Mouse (Mus musculus): Measurements from ENCODE around the gene Tmed9. TPM values are rescaled to one million over a fixed set of nuclear protein-coding genes. Genes with fewer than 3 reads are reported as not detected.
A peak's percentile ranks its signal among the peaks of the same experiment; 100 is the strongest.
"Not testable (repeated sequence)": the region's sequence is repeated elsewhere in the genome, so short reads cannot be mapped to it uniquely, and the experiment has no call there.

Tmed9 gene
- total RNA-seq, 4 experiments from 2014 or later: 125 to 136 (median 132) TPM

GRCm38 (mm10) chr13:55606899-55607623 lies 33.5 kb downstream of the Tmed9 start:
- no peak for DNase-seq (ENCODE audit: low spot score in 2 of 2)

- DNase-seq (ENCODE audit: low spot score in 2 of 2): no peak
Observed at GRCm38 (mm10) chr13:55607624-55608006, 34.1 kb downstream of the Tmed9 start.

- no peak for DNase-seq (ENCODE audit: low spot score in 2 of 2)
Observed at GRCm38 (mm10) chr13:55611996-55612395, 38.5 kb downstream of the Tmed9 start.

DNA sequence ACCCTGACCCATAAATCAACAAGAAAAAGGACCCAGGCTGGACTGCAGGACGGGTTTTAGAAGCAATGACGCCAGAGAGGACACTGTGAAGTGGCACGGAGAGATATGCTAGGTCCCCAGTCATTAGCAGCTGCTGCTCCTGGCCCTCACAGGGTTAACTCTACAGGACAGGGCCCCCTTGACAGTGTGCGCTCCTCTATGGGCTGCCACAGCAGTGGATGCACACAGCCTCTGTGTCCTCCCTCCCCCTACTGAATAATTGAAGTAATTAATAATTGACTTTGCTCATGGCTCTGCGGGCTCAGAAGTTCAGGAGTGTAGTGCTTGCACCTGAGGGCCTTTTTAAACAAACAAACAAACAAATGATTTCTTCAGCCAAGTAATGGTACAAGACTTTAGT lies 39.9 kb downstream of the Tmed9 start:
- DNase-seq (ENCODE audit: low spot score in 2 of 2): no peak

DNA sequence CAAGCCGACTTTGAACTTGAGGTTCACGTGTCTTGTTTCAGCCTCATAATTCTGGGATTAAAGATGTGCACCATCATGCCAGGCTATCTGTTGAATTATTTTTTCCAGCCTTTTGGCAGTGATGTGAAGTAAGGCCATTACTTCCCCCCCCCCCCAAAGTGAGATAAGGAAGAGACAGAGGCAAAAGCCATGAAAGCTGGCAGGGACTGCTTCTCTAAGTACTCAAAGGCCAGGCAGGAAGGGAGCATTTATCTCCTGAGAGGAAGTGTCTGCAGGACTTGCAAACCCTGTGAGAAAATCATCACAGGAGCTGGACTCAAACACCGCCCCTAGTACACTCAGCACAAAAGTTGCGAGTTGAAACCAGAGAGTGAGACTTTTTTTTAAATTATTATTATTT lies 45.8 kb downstream of the Tmed9 start:
- no peak for DNase-seq (ENCODE audit: low spot score in 2 of 2)

GRCm38 (mm10) chr13:55620275-55620674 lies 46.7 kb downstream of the Tmed9 start:
- DNase-seq (ENCODE audit: low spot score in 2 of 2): no peak

- DNase-seq (ENCODE audit: low spot score in 2 of 2): not testable (repeated sequence)
Observed at GRCm38 (mm10) chr13:55622156-55622648, 48.7 kb downstream of the Tmed9 start.

DNA sequence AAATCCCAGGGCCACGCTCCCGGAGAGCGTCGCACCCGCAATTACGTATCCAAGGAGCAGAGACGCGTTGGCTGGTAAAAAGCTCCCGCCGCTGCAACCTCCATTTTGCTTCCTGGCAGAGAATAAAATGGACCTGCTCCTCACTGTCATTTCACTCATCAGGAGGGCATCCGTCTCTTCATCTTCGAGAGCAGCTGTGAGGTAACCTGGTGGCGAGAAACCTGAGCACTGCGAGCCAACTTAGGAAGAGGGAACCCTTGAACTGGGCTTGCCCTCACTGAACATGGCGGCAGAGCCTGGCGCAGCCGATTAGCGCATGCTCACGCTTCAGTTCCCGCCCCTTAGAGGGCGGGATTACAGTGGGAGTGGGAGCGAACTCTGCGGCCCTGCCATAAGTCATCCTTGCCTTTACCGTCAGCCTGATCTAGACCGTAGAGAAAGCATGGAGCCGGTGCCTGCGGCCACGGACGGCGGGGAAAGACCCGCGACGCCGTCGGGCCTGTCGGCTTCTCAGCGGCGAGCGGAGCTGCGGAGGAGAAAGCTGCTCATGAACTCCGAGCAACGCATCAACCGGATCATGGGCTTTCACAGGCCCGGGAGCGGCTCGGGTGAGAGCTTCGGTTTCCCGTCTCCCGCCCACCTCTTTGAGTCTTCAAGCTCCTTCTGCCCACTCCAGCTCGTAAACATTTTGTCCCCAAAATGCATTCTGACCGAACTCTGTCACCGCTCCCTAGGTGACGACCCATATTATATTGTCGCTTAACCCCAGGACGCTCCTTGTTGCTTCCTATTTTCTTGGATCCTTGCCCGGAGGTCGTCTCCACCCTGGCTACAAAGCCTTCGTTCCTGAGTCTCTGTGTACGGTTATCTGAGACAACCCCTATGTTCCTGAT lies 49.4 kb downstream of the Tmed9 start, which contains the start of gene Caml:
Caml (plus strand) TSS at position 357 of the 893 bp plus-strand sequence.
- peak; percentile 79 to 84 for DNase-seq (ENCODE audit: low spot score in 2 of 2)

- peak; percentile 76 to 82 for DNase-seq (ENCODE audit: low spot score in 2 of 2)
Observed at GRCm38 (mm10) chr13:55634639-55635127, 61.2 kb downstream of the Tmed9 start, which contains the start of gene Ddx46. Gene Ddx46 (plus strand): TSS chr13:55635027.

DNA sequence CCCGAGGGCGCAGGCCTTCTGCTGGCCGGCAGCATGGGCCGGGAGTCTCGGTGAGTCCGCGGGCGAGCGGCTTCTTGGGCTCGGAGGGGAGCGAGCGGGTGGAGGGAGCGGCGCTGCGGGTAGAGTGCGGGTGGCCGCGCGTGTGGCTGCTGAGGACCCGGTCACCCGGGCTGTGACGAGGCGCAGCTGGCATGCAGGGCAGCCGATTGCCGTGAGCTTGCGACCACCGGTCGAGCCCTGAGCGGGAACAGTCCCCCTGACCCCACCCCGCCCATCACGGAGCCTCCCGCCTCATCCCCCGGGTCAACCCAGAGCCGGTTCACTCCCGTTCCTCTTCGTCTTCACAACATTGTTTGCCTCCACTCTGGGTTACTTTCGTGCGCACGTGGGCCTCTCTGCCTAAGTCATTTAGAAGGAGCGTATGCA lies 61.6 kb downstream of the Tmed9 start:
- peak in 1 of 2 experiments; percentile 17 for DNase-seq (ENCODE audit: low spot score in 2 of 2)

DNA sequence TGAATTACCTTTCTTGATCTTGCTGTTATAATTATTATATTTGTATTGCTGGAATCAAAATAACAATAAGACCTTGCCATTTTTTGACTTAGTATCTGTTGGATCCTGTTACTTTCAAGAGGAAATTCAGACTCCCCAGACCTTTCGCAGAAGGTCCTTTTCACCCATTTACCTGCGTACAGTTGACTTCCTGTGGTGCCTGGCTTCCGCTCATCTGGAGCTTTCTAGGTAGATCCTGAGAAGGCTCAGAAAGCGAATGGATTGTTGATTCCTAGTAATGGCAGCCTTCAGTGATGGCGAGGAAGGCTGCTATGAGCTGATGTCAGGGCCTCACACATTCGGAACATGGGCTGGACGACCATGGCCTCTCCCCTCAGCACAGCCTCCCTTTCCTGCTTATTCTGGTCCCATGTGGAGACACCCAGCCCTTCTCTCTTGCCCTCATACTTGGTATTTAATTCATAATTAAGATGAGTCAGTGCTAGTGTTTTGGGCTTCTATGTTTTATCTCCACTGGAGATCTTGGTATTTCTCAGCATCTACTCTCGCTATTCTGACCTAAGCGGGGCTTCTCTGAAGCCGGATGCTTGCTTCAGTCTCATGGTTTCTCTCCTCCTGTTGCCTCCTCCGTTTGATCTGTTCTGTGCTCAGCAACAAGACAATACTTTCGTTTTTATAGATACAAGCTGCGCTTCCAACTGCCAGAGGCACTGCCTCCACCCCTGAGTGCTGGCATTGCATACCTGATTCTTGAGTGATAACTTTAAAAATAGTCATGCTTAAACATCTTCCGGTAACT lies 62.9 kb downstream of the Tmed9 start:
- DNase-seq (ENCODE audit: low spot score in 2 of 2): no peak

GRCm38 (mm10) chr13:55640480-55640879 lies 66.9 kb downstream of the Tmed9 start:
- DNase-seq (ENCODE audit: low spot score in 2 of 2): peak; percentile 27 to 76

DNA sequence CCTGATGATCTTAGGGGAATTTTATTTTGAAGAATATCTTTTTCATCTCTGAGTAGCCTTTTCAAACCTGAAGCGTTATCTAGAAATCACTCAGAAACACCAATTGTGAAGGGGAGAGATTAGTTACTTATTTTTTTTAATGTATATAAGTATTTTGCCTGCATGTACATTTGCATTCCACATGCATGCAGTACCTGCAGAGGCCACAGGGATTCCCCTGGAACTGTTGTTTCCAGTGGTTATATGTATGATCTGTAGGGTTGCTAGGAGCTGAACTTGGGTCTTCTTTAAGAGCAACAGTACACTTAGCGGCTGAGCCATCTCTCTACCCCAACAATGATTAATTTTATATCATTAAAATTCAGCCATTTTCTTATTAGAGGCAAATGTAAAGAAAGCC lies 71.0 kb downstream of the Tmed9 start:
- DNase-seq (ENCODE audit: low spot score in 2 of 2): no peak

Other genes starting within 250 kb of the Tmed9 start
- gene Mxd3, start 243.9 kb upstream of the Tmed9 start, total RNA-seq (2022): 1 to 10 TPM in 2 of 4 experiments, under 1 TPM in 2; 0.65 to 1.6 (median 0.97) TPM
- 10 to 100 TPM; 47.2 to 56.7 (median 49.1) TPM for gene Lman2, start 210.9 kb upstream of the Tmed9 start, total RNA-seq (2022)
- 10 to 100 TPM; 54.2 to 59.0 (median 55.0) TPM for gene Rgs14, start 204.0 kb upstream of the Tmed9 start, total RNA-seq (2022)
- under 1 TPM in 2 of 4 experiments, not detected in 2; 0.16 to 0.17 TPM for gene Slc34a1, start 175.5 kb upstream of the Tmed9 start, total RNA-seq (2022)
- gene Pfn3, start 158.5 kb upstream of the Tmed9 start, total RNA-seq (2022): not detected
- under 1 TPM; 0.39 to 0.98 (median 0.75) TPM for gene F12, start 146.9 kb upstream of the Tmed9 start, total RNA-seq (2022)
- 10 to 100 TPM; 60.0 to 65.3 (median 61.9) TPM for gene Grk6, start 128.7 kb upstream of the Tmed9 start, total RNA-seq (2022)
- 10 to 100 TPM; 50.8 to 62.7 (median 59.7) TPM for gene Prr7, start 109.5 kb upstream of the Tmed9 start, total RNA-seq (2022)
- 100 to 1,000 TPM; 216 to 253 (median 234) TPM for gene Dbn1, start 85.6 kb upstream of the Tmed9 start, total RNA-seq (2022)
- gene Pdlim7, start 60.1 kb upstream of the Tmed9 start, total RNA-seq (2022): 10 to 100 TPM; 78.3 to 93.8 (median 85.9) TPM
- gene Dok3, start 44.4 kb upstream of the Tmed9 start, total RNA-seq (2022): 1 to 10 TPM; 3.7 to 6.3 (median 5.2) TPM
- gene Ddx41, start 37.1 kb upstream of the Tmed9 start, total RNA-seq (2022): 10 to 100 TPM; 44.5 to 55.2 (median 48.2) TPM
- gene Fam193b, start 2.6 kb upstream of the Tmed9 start, total RNA-seq (2022): 10 to 100 TPM; 73.2 to 80.1 (median 73.8) TPM
- gene B4galt7, start 26.2 kb downstream of the Tmed9 start, total RNA-seq (2022): 10 to 100 TPM; 24.5 to 26.2 (median 25.5) TPM
- gene Caml, start 49.3 kb downstream of the Tmed9 start, total RNA-seq (2022): 10 to 100 TPM; 37.7 to 49.5 (median 43.4) TPM
- gene Ddx46, start 61.3 kb downstream of the Tmed9 start, total RNA-seq (2022): 10 to 100 TPM; 39.6 to 48.5 (median 45.3) TPM
- gene B230219D22Rik, start 119.4 kb downstream of the Tmed9 start, total RNA-seq (2022): 10 to 100 TPM; 65.8 to 72.3 (median 68.7) TPM
- gene Txndc15, start 140.9 kb downstream of the Tmed9 start, total RNA-seq (2022): 10 to 100 TPM; 68.2 to 79.0 (median 74.8) TPM
- gene Pcbd2, start 153.6 kb downstream of the Tmed9 start, total RNA-seq (2022): 10 to 100 TPM; 28.6 to 32.2 (median 31.0) TPM
- under 1 TPM in 3 of 4 experiments, not detected in 1; 0.48 to 0.63 (median 0.59) TPM for gene Catsper3, start 210.8 kb downstream of the Tmed9 start, total RNA-seq (2022)